Mouse (Mus musculus) liver, embryonic 14.5 days (tissue): ENCODE results near the gene Krtap5-1. TPM values are rescaled to one million over a fixed set of nuclear protein-coding genes. Genes with fewer than 3 reads are reported as not detected.
"Not testable (repeated sequence)": the region's sequence is repeated elsewhere in the genome, so short reads cannot be mapped to it uniquely, and the experiment has no call there.

ENCODE experiments used
- ATAC-seq: fragments of 200-750 bp; cut with Nextera tagmentation; 2 replicates; pipeline ENCODE4 v1.8.0; 2017; ENCODE audit warnings: moderate number of reproducible peaks, mild to moderate bottlenecking, moderate library complexity; ENCODE audit not compliant: insufficient read depth
- DNase-seq, 3 experiments: peaks; one replicate each; pipeline ENCODE4 v3.0.0-alpha.2; 2012 to 2013; ENCODE audit warnings: low read depth in 3 of 3, low spot score in 3 of 3
- H3K27ac ChIP-seq: fragments of 300-500 bp; sonication (generic); 2 replicates; pipeline ENCODE4 v1.5.1; 2014; ENCODE audit warnings: moderate library complexity, mild to moderate bottlenecking, control low read depth, inconsistent platforms
- H3K27me3 ChIP-seq: fragments of 300-500 bp; sonication (generic); 2 replicates; pipeline ENCODE4 v1.6.1; 2014; ENCODE audit warnings: mild to moderate bottlenecking, low read length, moderate library complexity; ENCODE audit not compliant: control insufficient read depth, insufficient read depth
- H3K36me3 ChIP-seq: fragments of 300-500 bp; sonication (generic); replicated peaks from 2 replicates; pipeline ENCODE4 v1.6.1; 2014; ENCODE audit warnings: low read depth; ENCODE audit not compliant: control insufficient read depth, insufficient read depth
- H3K4me1 ChIP-seq, 2 experiments: fragments of 200-500 bp in 1 of 2; fragments of 300-500 bp in 1 of 2; sonication (generic) in 1 of 2; replicated peaks; 2 replicates each; pipeline ENCODE4 v1.6.1; 2012 to 2014; ENCODE audit warnings: antibody characterized with exemption in 1 of 2, inconsistent platforms in 1 of 2, low read length in 1 of 2; ENCODE audit not compliant: control insufficient read depth in 2 of 2, insufficient read depth in 2 of 2
- H3K4me2 ChIP-seq: fragments of 300-500 bp; sonication (generic); 2 replicates; pipeline ENCODE4 v1.6.1; 2014; ENCODE audit warnings: low read depth, mild to moderate bottlenecking, control low read depth, moderate library complexity
- H3K4me3 ChIP-seq, 2 experiments: fragments of 200-500 bp in 1 of 2; fragments of 300-500 bp in 1 of 2; sonication (generic) in 1 of 2; 2 replicates each; pipeline ENCODE4 v1.5.1; 2012 to 2014; ENCODE audit warnings: low read depth in 2 of 2, low read length in 2 of 2, mild to moderate bottlenecking in 2 of 2, control low read depth in 1 of 2, inconsistent platforms in 1 of 2, moderate library complexity in 1 of 2; ENCODE audit not compliant: insufficient read depth in 1 of 2
- H3K9ac ChIP-seq: fragments of 300-500 bp; sonication (generic); replicated peaks from 2 replicates; pipeline ENCODE4 v1.6.1; 2014; ENCODE audit warnings: mild to moderate bottlenecking, control low read depth, moderate library complexity
- H3K9me3 ChIP-seq: fragments of 300-500 bp; sonication (generic); 2 replicates; pipeline ENCODE4 v1.6.1; 2016; ENCODE audit warnings: low read length, mixed read lengths; ENCODE audit not compliant: control insufficient read depth
- CTCF ChIP-seq: IDR thresholded peaks from 2 replicates; pipeline ENCODE4 v1.5.1; 2016; ENCODE audit warnings: antibody characterized with exemption, low read depth, control low read depth
- EP300 ChIP-seq: IDR thresholded peaks from 2 replicates; pipeline ENCODE4 v1.6.1; 2016; ENCODE audit warnings: antibody characterized with exemption, low read depth
- WGBS: fragments of 180-500 bp; shearing (Covaris S2); extraction: QIAGEN DNeasy Blood & Tissue Kit; methylation state at CpG from one replicate; pipeline ENCODE4 v1.1.7; 2014; ENCODE audit not compliant: insufficient replicate concordance; 5-methylcytosine and 5-hydroxymethylcytosine counted together
- polyA plus RNA-seq, 2 experiments: library from polyadenylated mRNA; depleted of rRNA in 1 of 2; stranded (reverse) in 1 of 2; unstranded in 1 of 2; fragments of >200 nt; fragmentation: Nextera tagmentation in 1 of 2; extraction: Ambion mirVana in 1 of 2; gene quantifications; 2 replicates each; pipeline versions ENCODE4 v1.2.1 to v1.2.3; 2012 to 2014

The Krtap5-1 gene
- polyA plus RNA-seq, 2 experiments: not detected

- ATAC-seq, H3K27me3 ChIP-seq, H3K36me3 ChIP-seq, DNase-seq, H3K27ac ChIP-seq, H3K4me1 ChIP-seq, H3K9me3 ChIP-seq, H3K4me3 ChIP-seq, H3K9ac ChIP-seq, H3K4me2 ChIP-seq: not testable (repeated sequence)
- peak; percentile 75 for TF ChIP-seq CTCF
- WGBS: 0% methylated on average over 3 of the region's 3 CpGs
These were observed 18.7 kb downstream of the Krtap5-1 start for GRCm38 (mm10) chr7:142278183-142278582.

GRCm38 (mm10) chr7:142274263-142274662, 22.7 kb downstream of the Krtap5-1 start, which contains the start of gene Gm4559:
TSS of gene Gm4559 (minus strand) at chr7:142274363.
- not testable (repeated sequence) for H3K4me1 ChIP-seq, H3K9me3 ChIP-seq, H3K4me3 ChIP-seq, H3K4me2 ChIP-seq, H3K27ac ChIP-seq, ATAC-seq, H3K9ac ChIP-seq, H3K27me3 ChIP-seq, H3K36me3 ChIP-seq, DNase-seq

- not testable (repeated sequence) for H3K4me3 ChIP-seq, H3K27me3 ChIP-seq, H3K9me3 ChIP-seq, H3K9ac ChIP-seq, H3K4me2 ChIP-seq, H3K36me3 ChIP-seq, H3K4me1 ChIP-seq, H3K27ac ChIP-seq, DNase-seq, ATAC-seq
- WGBS: 10% methylated on average over 1 of the region's 1 CpGs
These were observed 38.7 kb downstream of the Krtap5-1 start, which contains the start of gene Gm2431 for GRCm38 (mm10) chr7:142258254-142258653. TSS of gene Gm2431 (minus strand) at chr7:142258354.

- Histone ChIP-seq H3K9ac (no peak overlapping the region), H3K4me3 (no peak overlapping the region), H3K27ac (no peak overlapping the region), H3K9me3 (no peaks in the 10 kb centered on the region), H3K36me3 (no peaks in the 10 kb centered on the region), H3K27me3 (no peaks in the 10 kb centered on the region), H3K4me1 (no peaks in the 10 kb centered on the region), H3K4me2 (no peak overlapping the region)
- 2% methylated on average over 2 of the region's 2 CpGs for WGBS
- TF ChIP-seq EP300: no peak
- TF ChIP-seq CTCF: peak; percentile 60
- ATAC-seq (no peak), DNase-seq (no peak)
These were observed 41.4 kb downstream of the Krtap5-1 start for GRCm38 (mm10) chr7:142255517-142255916.

- Histone ChIP-seq H3K36me3 (no peaks in the 10 kb centered on the region), H3K27me3 (no peaks in the 10 kb centered on the region), H3K4me2 (no peak overlapping the region), H3K4me1 (no peaks in the 10 kb centered on the region), H3K9ac (no peak overlapping the region), H3K27ac (no peak overlapping the region), H3K4me3 (no peak overlapping the region), H3K9me3 (no peaks in the 10 kb centered on the region)
- 0% methylated on average over 1 of the region's 1 CpGs for WGBS
- TF ChIP-seq CTCF (peak; percentile 37; the same call in 1 of the 2 replicates), EP300 (no peak)
- ATAC-seq (no peak), DNase-seq (no peak)
These were observed 47.1 kb downstream of the Krtap5-1 start for GRCm38 (mm10) chr7:142249824-142250223.

Other genes with a start within 250 kb of the Krtap5-1 start
- gene Mob2, start 236.1 kb downstream of the Krtap5-1 start, polyA plus RNA-seq (2012; rRNA removed): 33.9 and 41.5 TPM in 2 replicates
- gene Mob2, start 236.1 kb downstream of the Krtap5-1 start, polyA plus RNA-seq (2014; fragmentation: Nextera tagmentation; extraction: Ambion mirVana): 68.8 and 75.6 TPM in 2 replicates
- gene Dusp8, start 201.3 kb downstream of the Krtap5-1 start, polyA plus RNA-seq (2012; rRNA removed): 2.5 TPM in 2 replicates
- gene Dusp8, start 201.3 kb downstream of the Krtap5-1 start, polyA plus RNA-seq (2014; fragmentation: Nextera tagmentation; extraction: Ambion mirVana): 3.8 and 4.2 TPM in 2 replicates
- not detected in 2 replicates for gene Gm45618, start 176.4 kb downstream of the Krtap5-1 start, polyA plus RNA-seq (2012; rRNA removed)
- gene Gm45618, start 176.4 kb downstream of the Krtap5-1 start, polyA plus RNA-seq (2014; fragmentation: Nextera tagmentation; extraction: Ambion mirVana): not detected in 2 replicates
- gene Gm39115, start 161.1 kb downstream of the Krtap5-1 start, polyA plus RNA-seq (2012; rRNA removed): not detected in 2 replicates
- gene Gm39115, start 161.1 kb downstream of the Krtap5-1 start, polyA plus RNA-seq (2014; fragmentation: Nextera tagmentation; extraction: Ambion mirVana): not detected in 2 replicates
- gene Gm45337, start 152.5 kb downstream of the Krtap5-1 start, polyA plus RNA-seq (2012; rRNA removed): not detected in 2 replicates
- gene Gm45337, start 152.5 kb downstream of the Krtap5-1 start, polyA plus RNA-seq (2014; fragmentation: Nextera tagmentation; extraction: Ambion mirVana): not detected in 2 replicates
- gene Gm29735, start 140.0 kb downstream of the Krtap5-1 start, polyA plus RNA-seq (2012; rRNA removed): not detected in 2 replicates
- not detected in 2 replicates for gene Gm29735, start 140.0 kb downstream of the Krtap5-1 start, polyA plus RNA-seq (2014; fragmentation: Nextera tagmentation; extraction: Ambion mirVana)
- gene Gm4553, start 131.4 kb downstream of the Krtap5-1 start, polyA plus RNA-seq (2012; rRNA removed): not detected in 2 replicates
- gene Gm4553, start 131.4 kb downstream of the Krtap5-1 start, polyA plus RNA-seq (2014; fragmentation: Nextera tagmentation; extraction: Ambion mirVana): not detected in 2 replicates
- gene Krtap5-2, start 121.1 kb downstream of the Krtap5-1 start, polyA plus RNA-seq (2012; rRNA removed): not detected in 2 replicates
- gene Krtap5-2, start 121.1 kb downstream of the Krtap5-1 start, polyA plus RNA-seq (2014; fragmentation: Nextera tagmentation; extraction: Ambion mirVana): not detected in 2 replicates
- gene Gm10153, start 106.7 kb downstream of the Krtap5-1 start, polyA plus RNA-seq (2012; rRNA removed): not detected in 2 replicates
- not detected in 2 replicates for gene Gm10153, start 106.7 kb downstream of the Krtap5-1 start, polyA plus RNA-seq (2014; fragmentation: Nextera tagmentation; extraction: Ambion mirVana)
- not detected in 2 replicates for gene Krtap5-3, start 95.8 kb downstream of the Krtap5-1 start, polyA plus RNA-seq (2012; rRNA removed)
- gene Krtap5-3, start 95.8 kb downstream of the Krtap5-1 start, polyA plus RNA-seq (2014; fragmentation: Nextera tagmentation; extraction: Ambion mirVana): not detected in 2 replicates
- gene Gm7579, start 85.3 kb downstream of the Krtap5-1 start, polyA plus RNA-seq (2012; rRNA removed): not detected in 2 replicates
- gene Gm7579, start 85.3 kb downstream of the Krtap5-1 start, polyA plus RNA-seq (2014; fragmentation: Nextera tagmentation; extraction: Ambion mirVana): not detected in 2 replicates
- gene Krtap5-5, start 67.1 kb downstream of the Krtap5-1 start, polyA plus RNA-seq (2012; rRNA removed): not detected in 2 replicates
- gene Krtap5-5, start 67.1 kb downstream of the Krtap5-1 start, polyA plus RNA-seq (2014; fragmentation: Nextera tagmentation; extraction: Ambion mirVana): not detected in 2 replicates
- gene Gm40460, start 56.0 kb downstream of the Krtap5-1 start, polyA plus RNA-seq (2012; rRNA removed): not detected in 2 replicates
- not detected in 2 replicates for gene Gm40460, start 56.0 kb downstream of the Krtap5-1 start, polyA plus RNA-seq (2014; fragmentation: Nextera tagmentation; extraction: Ambion mirVana)
- gene Gm2431, start 38.8 kb downstream of the Krtap5-1 start, polyA plus RNA-seq (2012; rRNA removed): not detected in 2 replicates
- gene Gm2431, start 38.8 kb downstream of the Krtap5-1 start, polyA plus RNA-seq (2014; fragmentation: Nextera tagmentation; extraction: Ambion mirVana): not detected in 2 replicates
- not detected in 2 replicates for gene Gm4559, start 22.8 kb downstream of the Krtap5-1 start, polyA plus RNA-seq (2012; rRNA removed)
- gene Gm4559, start 22.8 kb downstream of the Krtap5-1 start, polyA plus RNA-seq (2014; fragmentation: Nextera tagmentation; extraction: Ambion mirVana): not detected in 2 replicates
- gene Krtap5-4, start 6.4 kb upstream of the Krtap5-1 start, polyA plus RNA-seq (2012; rRNA removed): not detected in 2 replicates
- not detected in 2 replicates for gene Krtap5-4, start 6.4 kb upstream of the Krtap5-1 start, polyA plus RNA-seq (2014; fragmentation: Nextera tagmentation; extraction: Ambion mirVana)
- gene Ifitm10, start 76.6 kb upstream of the Krtap5-1 start, polyA plus RNA-seq (2012; rRNA removed): 0.87 and 1.1 TPM in 2 replicates
- gene Ifitm10, start 76.6 kb upstream of the Krtap5-1 start, polyA plus RNA-seq (2014; fragmentation: Nextera tagmentation; extraction: Ambion mirVana): 1.0 and 1.3 TPM in 2 replicates
- 0.66 TPM in 1 of 2 replicates, not detected in the other for gene Gm49369, start 85.5 kb upstream of the Krtap5-1 start, polyA plus RNA-seq (2012; rRNA removed)
- 0.29 TPM in 1 of 2 replicates, not detected in the other for gene Gm49369, start 85.5 kb upstream of the Krtap5-1 start, polyA plus RNA-seq (2014; fragmentation: Nextera tagmentation; extraction: Ambion mirVana)
- 180 and 209 TPM in 2 replicates for gene Ctsd, start 90.9 kb upstream of the Krtap5-1 start, polyA plus RNA-seq (2012; rRNA removed)
- gene Ctsd, start 90.9 kb upstream of the Krtap5-1 start, polyA plus RNA-seq (2014; fragmentation: Nextera tagmentation; extraction: Ambion mirVana): 324 and 349 TPM in 2 replicates
- 0.03 and 0.57 TPM in 2 replicates for gene Syt8, start 137.7 kb upstream of the Krtap5-1 start, polyA plus RNA-seq (2012; rRNA removed)
- gene Syt8, start 137.7 kb upstream of the Krtap5-1 start, polyA plus RNA-seq (2014; fragmentation: Nextera tagmentation; extraction: Ambion mirVana): not detected in 2 replicates
- gene Tnni2, start 144.7 kb upstream of the Krtap5-1 start, polyA plus RNA-seq (2012; rRNA removed): 1.7 and 2.1 TPM in 2 replicates
- 2.1 and 2.2 TPM in 2 replicates for gene Tnni2, start 144.7 kb upstream of the Krtap5-1 start, polyA plus RNA-seq (2014; fragmentation: Nextera tagmentation; extraction: Ambion mirVana)
- gene Lsp1, start 163.7 kb upstream of the Krtap5-1 start, polyA plus RNA-seq (2012; rRNA removed): 13.3 TPM in 2 replicates
- gene Lsp1, start 163.7 kb upstream of the Krtap5-1 start, polyA plus RNA-seq (2014; fragmentation: Nextera tagmentation; extraction: Ambion mirVana): 13.2 and 15.2 TPM in 2 replicates
- gene Tnnt3, start 201.7 kb upstream of the Krtap5-1 start, polyA plus RNA-seq (2012; rRNA removed): 0.10 and 0.15 TPM in 2 replicates
- 0.17 TPM in 1 of 2 replicates, not detected in the other for gene Tnnt3, start 201.7 kb upstream of the Krtap5-1 start, polyA plus RNA-seq (2014; fragmentation: Nextera tagmentation; extraction: Ambion mirVana)
- 24.4 and 45.9 TPM in 2 replicates for gene Mrpl23, start 235.6 kb upstream of the Krtap5-1 start, polyA plus RNA-seq (2012; rRNA removed)
- gene Mrpl23, start 235.6 kb upstream of the Krtap5-1 start, polyA plus RNA-seq (2014; fragmentation: Nextera tagmentation; extraction: Ambion mirVana): 11.1 and 14.4 TPM in 2 replicates